Mouse (Mus musculus) granulocyte monocyte progenitor cell, adult 5-6 weeks (primary cell): ENCODE results near the gene Cnbp. TPM values are rescaled to one million over a fixed set of nuclear protein-coding genes. Genes with fewer than 3 reads are reported as not detected.

ENCODE experiments used
- ATAC-seq: replicated peaks from 2 replicates; pipeline ENCODE4 v1.8.0; 2016; ENCODE audit warnings: mild to moderate bottlenecking, moderate TSS enrichment, inconsistent platforms; ENCODE audit not compliant: poor library complexity, severe bottlenecking
- total RNA-seq, 2 experiments: library from RNA; stranded (forward) in 1 of 2; stranded (reverse) in 1 of 2; fragments of 200-712, 200-1000 nt in 1 of 2; fragments of >200 nt in 1 of 2; fragmentation: Nextera tagmentation in 1 of 2; gene quantifications; 2 replicates each; pipeline ENCODE4 v1.2.3; 2014 to 2017

The Cnbp gene
- total RNA-seq, 2 experiments from 2014 or later, result 481 to 1,031 TPM

GRCm38 (mm10) chr6:87851871-87852270 lies 965 bp upstream of the Cnbp start:
- no peak for ATAC-seq

- ATAC-seq, result peak; percentile 13
Observed at GRCm38 (mm10) chr6:87850155-87850899, 579 bp downstream of the Cnbp start.

GRCm38 (mm10) chr6:87849780-87850154 lies 1.1 kb downstream of the Cnbp start:
- peak; percentile 60 for ATAC-seq

GRCm38 (mm10) chr6:87846813-87847212 lies 4.1 kb downstream of the Cnbp start:
- no peak for ATAC-seq

GRCm38 (mm10) chr6:87845031-87845695 lies 5.7 kb downstream of the Cnbp start:
- no peak for ATAC-seq

GRCm38 (mm10) chr6:87842254-87842653 lies 8.7 kb downstream of the Cnbp start:
- ATAC-seq, result no peak

- ATAC-seq, result no peak
Observed at GRCm38 (mm10) chr6:87841635-87842034, 9.3 kb downstream of the Cnbp start.

GRCm38 (mm10) chr6:87839797-87840341 lies 11.0 kb downstream of the Cnbp start:
- no peak for ATAC-seq

GRCm38 (mm10) chr6:87838551-87839197 lies 12.2 kb downstream of the Cnbp start, which contains the start of gene Isy1:
Gene Isy1 (minus strand): TSS chr6:87838798.
- peak; percentile 95 for ATAC-seq

- no peak for ATAC-seq
Observed at GRCm38 (mm10) chr6:87835695-87836094, 15.2 kb downstream of the Cnbp start, which contains the start of gene Gm45140. Gene Gm45140 (minus strand): TSS chr6:87835795.

- no peak for ATAC-seq
Observed at GRCm38 (mm10) chr6:87820366-87820765, 30.5 kb downstream of the Cnbp start.

- no peak for ATAC-seq
Observed at GRCm38 (mm10) chr6:87814486-87814885, 36.4 kb downstream of the Cnbp start.

GRCm38 (mm10) chr6:87812656-87813055 lies 38.2 kb downstream of the Cnbp start:
- no peak for ATAC-seq

- ATAC-seq, result peak; percentile 64
Observed at GRCm38 (mm10) chr6:87811675-87812338, 39.1 kb downstream of the Cnbp start, which contains the start of gene Rab43. Gene Rab43 (minus strand): TSS chr6:87812164.

GRCm38 (mm10) chr6:87810713-87811669 lies 39.9 kb downstream of the Cnbp start:
- ATAC-seq, result peak; percentile 38

- ATAC-seq, result no peak
Observed at GRCm38 (mm10) chr6:87810311-87810710, 40.6 kb downstream of the Cnbp start.

- ATAC-seq, result no peak
Observed at GRCm38 (mm10) chr6:87809651-87810161, 41.2 kb downstream of the Cnbp start.

GRCm38 (mm10) chr6:87809144-87809543 lies 41.8 kb downstream of the Cnbp start:
- ATAC-seq, result 0 out of 2 replicates have a peak, but pooled peaks have one; percentile 4

GRCm38 (mm10) chr6:87808521-87808920 lies 42.4 kb downstream of the Cnbp start:
- ATAC-seq, result no peak
